Mouse (Mus musculus) regulatory T cell (primary cell): ENCODE measurements at regions not wholly inside any gene's neighbourhood (a gene's known extent, or its start where the extent isn't known, plus 50 kb on each side); places are given as distances from the start of the nearest gene placed in this dataset.

Source experiments
- in situ Hi-C: fragments of 300-600 bp; cut with MboI, MseI; formaldehyde crosslinking; loops from one replicate; pipeline ENCODE4 v1.15.1; 2025; ENCODE audit warnings: high pct_unique_total_duplicates

- in situ Hi-C loops, result no loop called here
Observed at GRCm38 (mm10) chr5:132667316-132667715, 124.2 kb upstream of the Auts2 start.

GRCm38 (mm10) chr5:132661266-132661665 lies 118.1 kb upstream of the Auts2 start:
- in situ Hi-C loops, result no loop called here

GRCm38 (mm10) chr5:132660036-132660435 lies 116.9 kb upstream of the Auts2 start:
- in situ Hi-C loops, result no loop called here

DNA sequence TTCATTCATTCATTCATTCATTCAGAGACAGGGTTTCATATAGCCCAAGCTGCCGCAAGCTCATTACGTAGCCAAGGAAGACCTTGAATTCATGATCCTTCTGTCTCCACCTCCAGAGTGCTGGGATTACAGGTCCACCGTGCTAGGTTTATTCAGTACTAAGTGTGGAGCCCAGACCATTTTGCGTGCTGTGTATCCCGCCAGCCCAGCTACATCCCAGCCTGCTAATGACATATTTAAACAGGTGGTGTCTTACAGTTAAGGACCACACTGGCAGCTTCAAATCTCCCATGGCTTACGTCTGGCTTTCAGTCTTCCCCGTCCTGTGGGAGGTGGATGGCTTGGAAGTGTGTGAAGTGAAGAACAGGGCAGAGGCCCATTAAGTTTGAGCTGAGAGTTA lies 111.2 kb upstream of the Auts2 start:
- in situ Hi-C loops, result no loop called here

DNA sequence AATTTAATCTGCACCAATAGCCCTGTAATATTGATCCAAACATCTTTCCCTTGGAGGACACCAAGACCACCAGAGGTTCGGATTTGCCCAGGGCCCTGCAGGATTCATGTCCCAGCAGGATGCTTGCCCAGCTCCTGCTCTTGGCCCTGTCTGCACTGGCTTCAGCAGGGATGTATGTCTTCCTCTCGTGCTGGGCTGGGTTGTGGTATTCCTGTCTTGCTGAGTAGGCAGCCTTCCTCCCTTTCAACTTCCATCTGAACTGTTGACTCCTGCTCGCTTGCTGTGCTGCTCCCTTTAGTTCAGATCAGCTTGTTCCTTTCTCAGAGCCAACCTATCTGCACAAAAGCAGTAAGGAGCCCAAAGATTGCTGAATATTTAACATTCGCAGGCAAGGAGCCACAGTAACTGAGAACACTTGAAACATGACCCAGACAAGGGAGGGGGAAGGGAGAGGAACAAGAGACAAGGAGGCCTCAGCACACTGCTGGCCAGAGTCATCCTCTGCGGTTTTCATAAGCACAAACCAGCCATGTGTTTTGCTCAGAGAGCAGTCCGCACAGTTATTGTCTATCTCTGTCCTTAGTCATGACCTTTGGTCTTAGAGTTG lies 110.7 kb upstream of the Auts2 start:
- in situ Hi-C loops, result no loop called here

DNA sequence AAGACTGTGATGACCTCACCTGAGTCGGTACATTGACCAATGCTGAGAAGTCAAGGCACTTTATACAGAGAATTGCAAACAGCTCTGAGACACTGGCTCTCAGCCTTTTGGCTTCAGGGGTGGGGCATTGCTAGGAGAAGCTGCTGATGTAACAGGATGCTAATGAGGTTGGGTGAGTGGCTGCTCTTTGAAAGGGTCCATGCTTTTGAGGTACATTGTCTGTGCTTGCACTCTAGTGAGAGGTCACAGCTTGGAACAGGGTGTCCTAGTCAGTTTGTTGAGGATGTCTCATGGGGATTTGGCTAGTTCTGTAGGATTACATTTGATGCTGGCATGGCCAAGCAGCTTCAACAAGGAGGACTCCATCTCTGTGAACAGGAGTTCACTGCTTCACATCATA lies 109.1 kb upstream of the Auts2 start:
- in situ Hi-C loops, result no loop called here

GRCm38 (mm10) chr5:132649771-132650170 lies 106.6 kb upstream of the Auts2 start:
- in situ Hi-C loops, result no loop called here

GRCm38 (mm10) chr5:132648751-132649150 lies 105.6 kb upstream of the Auts2 start:
- in situ Hi-C loops, result no loop called here

DNA sequence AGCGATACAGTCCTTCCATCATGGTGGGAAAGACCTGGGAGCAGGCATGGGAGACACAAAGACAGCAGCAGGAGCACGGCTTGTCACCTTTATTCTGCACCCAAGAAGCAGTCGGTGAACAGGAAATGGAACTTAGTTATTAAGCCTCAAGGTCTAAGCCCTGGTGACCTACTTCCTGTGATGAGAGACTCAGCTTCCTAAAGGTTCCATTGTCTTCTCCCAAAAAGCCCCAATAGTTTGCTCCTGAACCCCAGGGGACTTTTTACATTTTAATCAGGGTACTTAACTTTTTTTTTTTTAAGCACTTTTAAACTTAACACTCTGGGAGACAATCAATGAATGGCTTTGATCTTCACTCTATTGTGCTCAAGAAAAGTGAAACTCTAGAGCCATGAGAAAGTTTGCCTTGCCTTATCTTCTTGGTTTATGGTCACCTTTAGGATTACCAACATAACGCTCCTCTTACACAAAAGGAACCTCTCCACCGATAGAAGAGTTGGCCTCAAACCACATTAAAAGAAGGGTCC lies 101.6 kb upstream of the Auts2 start:
- in situ Hi-C loops, result no loop called here

- in situ Hi-C loops, result no loop called here
Observed at GRCm38 (mm10) chr5:132643270-132643669, 100.1 kb upstream of the Auts2 start.

DNA sequence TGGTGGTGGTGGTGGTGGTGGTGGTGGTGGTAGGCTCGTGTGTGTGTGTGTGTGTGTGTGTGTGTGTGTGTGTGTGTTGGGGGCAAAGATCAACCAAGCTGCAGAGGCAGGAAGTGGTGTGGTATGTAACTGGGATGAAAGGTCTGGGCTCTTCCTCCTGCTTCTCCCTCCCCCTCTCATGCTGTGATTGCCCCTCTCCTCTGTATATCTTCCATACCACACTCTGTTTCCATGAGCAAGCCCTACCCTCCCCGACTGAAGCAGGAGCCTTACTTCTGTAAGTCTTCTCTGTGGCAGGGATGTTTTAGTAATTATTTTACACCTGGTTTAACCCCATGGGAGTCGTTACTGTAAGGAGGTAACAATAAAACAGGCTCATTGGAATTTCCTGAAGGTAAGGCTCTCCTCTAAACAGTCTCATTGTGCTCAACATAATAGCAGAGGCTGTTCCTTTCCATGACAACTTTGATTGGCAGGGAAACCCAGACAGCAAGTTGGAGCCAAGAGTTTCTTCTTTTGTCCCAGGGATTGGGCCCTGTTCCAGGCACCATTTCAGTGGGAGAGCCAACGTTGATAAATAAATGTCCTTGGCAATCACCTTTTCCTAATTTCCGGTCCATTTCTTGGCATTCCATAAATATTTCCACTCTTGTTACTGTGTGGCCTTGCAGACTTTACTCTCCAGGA lies 90.2 kb upstream of the Auts2 start:
- in situ Hi-C loops, result no loop called here

- in situ Hi-C loops, result no loop called here
Observed at GRCm38 (mm10) chr5:132621751-132622150, 78.6 kb upstream of the Auts2 start.

DNA sequence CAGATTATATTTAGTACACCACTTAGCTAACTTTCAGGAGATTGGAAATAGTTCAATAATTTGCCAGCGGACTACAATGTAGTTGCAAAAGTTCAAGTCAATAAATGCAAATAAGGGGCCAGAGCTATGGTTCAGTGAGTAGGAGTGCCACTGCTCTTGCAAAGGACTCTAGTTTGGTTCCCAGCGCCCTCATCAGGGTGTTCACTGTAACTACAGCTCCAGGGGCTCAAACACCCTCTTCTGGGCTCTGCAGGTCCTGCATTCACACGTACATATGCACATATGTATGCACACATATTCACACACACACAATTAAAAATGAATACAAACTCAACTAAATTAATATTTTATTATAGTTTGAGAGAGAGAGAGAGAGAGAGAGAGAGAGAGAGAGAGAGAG lies 74.1 kb upstream of the Auts2 start:
- in situ Hi-C loops, result no loop called here

- in situ Hi-C loops, result no loop called here
Observed at GRCm38 (mm10) chr5:132609251-132609650, 66.1 kb upstream of the Auts2 start.

GRCm38 (mm10) chr5:132606216-132606615 lies 63.1 kb upstream of the Auts2 start:
- in situ Hi-C loops, result no loop called here

DNA sequence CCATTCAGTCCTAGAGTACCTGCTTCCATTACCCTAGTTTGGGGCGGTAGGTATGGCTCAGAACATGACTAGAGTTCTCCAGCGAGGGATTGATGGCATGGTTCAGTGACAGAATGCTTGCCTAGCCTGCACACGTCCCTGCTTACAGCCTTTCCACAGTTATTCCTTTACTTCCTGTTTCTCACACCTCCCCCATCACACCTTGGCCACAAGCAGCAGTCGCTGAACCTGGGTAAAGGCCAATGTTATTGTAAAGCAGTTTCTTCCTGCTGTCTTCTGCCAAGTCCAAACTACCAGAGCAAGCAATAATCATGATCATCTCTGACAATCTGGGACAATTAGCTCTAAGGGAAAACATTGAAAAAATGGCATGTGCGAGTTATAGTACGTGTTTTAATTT lies 51.7 kb upstream of the Auts2 start:
- in situ Hi-C loops, result no loop called here
